23 mouse cellular contexts compared by ENCODE assay signal in the genomic region with DNA sequence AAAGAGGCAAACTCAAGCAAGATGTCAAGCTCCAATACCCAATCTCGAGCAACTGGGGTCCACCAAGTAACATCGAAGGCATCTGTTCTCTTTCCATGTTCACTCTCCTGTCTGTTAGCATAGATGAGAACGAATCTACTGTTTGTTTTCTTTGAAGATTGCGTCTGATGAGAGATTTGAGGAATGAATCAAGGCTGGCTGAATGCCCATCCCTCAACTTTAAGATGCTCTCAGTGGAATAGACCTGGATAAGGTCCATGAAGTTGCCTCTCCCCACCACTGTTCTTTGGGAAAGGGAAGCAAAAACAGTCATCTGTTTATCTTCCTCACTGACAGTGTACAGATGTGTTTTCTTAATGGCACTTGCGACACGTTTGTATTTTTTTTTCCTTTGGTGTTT.
"Had no signal": no experiment of that assay in that cellular context is flagged by ENCODE, and none has a peak within 500 bp of the region (broad histone marks: within the 10 kb centered on the region; RNA-seq: fewer than 3 reads in every experiment).

No protein-coding gene starts in this region.

- H3K4me2 ChIP-seq: limb, embryonic 12.5 days; limb, embryonic 15.5 days; liver, embryonic 11.5 days; midbrain, embryonic 13.5 days; neural tube, embryonic 13.5 days had no signal

- DNase-seq: kidney, adult 18-20 months; kidney, adult 9 months; kidney, postnatal 14 days; kidney, postnatal 4 days; left cerebral cortex, postnatal 4 days; liver, postnatal 0 days; retina, postnatal 1 day; right cerebral cortex, postnatal 25 days; thymus, adult 2 months; thymus, postnatal 14 days; thymus, postnatal 4 days had no signal

- H3K4me3 ChIP-seq: limb, embryonic 12.5 days; limb, embryonic 15.5 days; megakaryocyte, embryonic 14.5 days; midbrain, embryonic 10.5 days; midbrain, embryonic 13.5 days; myocyte; neural tube, embryonic 13.5 days had no signal

- H3K9ac ChIP-seq: limb, embryonic 12.5 days; limb, embryonic 15.5 days; liver, embryonic 14.5 days; liver, postnatal 0 days; midbrain, embryonic 13.5 days; neural tube, embryonic 13.5 days had no signal

- H3K9me3 ChIP-seq: limb, embryonic 12.5 days; limb, embryonic 15.5 days; megakaryocyte, embryonic 14.5 days; midbrain, embryonic 10.5 days; midbrain, embryonic 13.5 days; neural tube, embryonic 13.5 days had no signal

- H3K27ac ChIP-seq: limb, embryonic 12.5 days; limb, embryonic 15.5 days; liver, embryonic 14.5 days; midbrain, embryonic 10.5 days; midbrain, embryonic 13.5 days; neural tube, embryonic 13.5 days; stomach, postnatal 0 days had no signal

- ATAC-seq: intestine, embryonic 16.5 days; liver, postnatal 0 days; midbrain, embryonic 13.5 days; midbrain, embryonic 16.5 days had no signal

- H3K4me1 ChIP-seq: limb, embryonic 12.5 days; limb, embryonic 15.5 days had no signal

- H3K36me3 ChIP-seq: limb, embryonic 12.5 days; limb, embryonic 15.5 days; midbrain, embryonic 10.5 days; midbrain, embryonic 13.5 days; neural tube, embryonic 13.5 days had no signal
